Mouse (Mus musculus): ENCODE data around the gene Myl6b. TPM values are rescaled to one million over a fixed set of nuclear protein-coding genes. Genes with fewer than 3 reads are reported as not detected.
A peak's percentile ranks its signal among the peaks of the same experiment; 100 is the strongest.
"Not testable (repeated sequence)": the region's sequence is repeated elsewhere in the genome, so short reads cannot be mapped to it uniquely, and the experiment has no call there.

Gene Myl6b
- polyA plus RNA-seq, 1 experiment from 2014 or later = 2.3 TPM

GRCm38 (mm10) chr10:128511761-128512160 is 13.3 kb upstream of the Myl6b start:
- no peak overlapping the region for H3K27ac ChIP-seq (replicated peaks)
- peaks cover 12% of the 10 kb centered on the region for H3K4me1 ChIP-seq
- peaks cover 32% of the 10 kb centered on the region for H3K27me3 ChIP-seq (replicated peaks; ENCODE audit: low read depth, poor library complexity, severe bottlenecking)
- WGBS = 85% methylated on average over 12 of the region's 12 CpGs
- H3K9me3 ChIP-seq = no peaks in the 10 kb centered on the region
- H3K4me3 ChIP-seq = no peak overlapping the region
- DNase-seq (ENCODE audit: low spot score) = no peak
- peaks cover 22% of the 10 kb centered on the region; the same call in 1 of the 2 replicates for H3K36me3 ChIP-seq (replicated peaks)

GRCm38 (mm10) chr10:128511189-128511588 is 12.7 kb upstream of the Myl6b start:
- H3K27ac ChIP-seq (replicated peaks) = no peak overlapping the region
- no peak overlapping the region for H3K4me3 ChIP-seq
- peaks cover 22% of the 10 kb centered on the region; the same call in 1 of the 2 replicates for H3K36me3 ChIP-seq (replicated peaks)
- no peaks in the 10 kb centered on the region for H3K9me3 ChIP-seq
- DNase-seq (ENCODE audit: low spot score) = no peak
- peaks cover 7% of the 10 kb centered on the region for H3K4me1 ChIP-seq
- WGBS = 89% methylated on average over 9 of the region's 9 CpGs
- H3K27me3 ChIP-seq (replicated peaks; ENCODE audit: low read depth, poor library complexity, severe bottlenecking) = peaks cover 27% of the 10 kb centered on the region

- Histone ChIP-seq H3K9me3 (no peaks in the 10 kb centered on the region), H3K27me3 (replicated peaks; ENCODE audit: low read depth, poor library complexity, severe bottlenecking) (peaks cover 18% of the 10 kb centered on the region), H3K36me3 (replicated peaks) (peaks cover 21% of the 10 kb centered on the region; the same call in 1 of the 2 replicates), H3K4me1 (no peaks in the 10 kb centered on the region), H3K27ac (replicated peaks) (no peak overlapping the region), H3K4me3 (no peak overlapping the region)
- no peak for DNase-seq (ENCODE audit: low spot score)
- 82% methylated on average over 11 of the region's 11 CpGs for WGBS
Observed at GRCm38 (mm10) chr10:128510301-128510700, 11.8 kb upstream of the Myl6b start.

- peaks cover 13% of the 10 kb centered on the region for H3K27me3 ChIP-seq (replicated peaks; ENCODE audit: low read depth, poor library complexity, severe bottlenecking)
- 0 out of 2 replicates have a peak, but pooled peaks cover 2% of the 10 kb centered on the region for H3K4me1 ChIP-seq
- no peaks in the 10 kb centered on the region for H3K9me3 ChIP-seq
- peaks cover 16% of the 10 kb centered on the region; the same call in 1 of the 2 replicates for H3K36me3 ChIP-seq (replicated peaks)
- H3K27ac ChIP-seq (replicated peaks) = no peak overlapping the region
- whole genome bisulfite sequencing = 86% methylated on average over 4 of the region's 4 CpGs
- H3K4me3 ChIP-seq = no peak overlapping the region
- DNase-seq (ENCODE audit: low spot score) = no peak
Observed at GRCm38 (mm10) chr10:128509831-128510230, 11.3 kb upstream of the Myl6b start.

DNA sequence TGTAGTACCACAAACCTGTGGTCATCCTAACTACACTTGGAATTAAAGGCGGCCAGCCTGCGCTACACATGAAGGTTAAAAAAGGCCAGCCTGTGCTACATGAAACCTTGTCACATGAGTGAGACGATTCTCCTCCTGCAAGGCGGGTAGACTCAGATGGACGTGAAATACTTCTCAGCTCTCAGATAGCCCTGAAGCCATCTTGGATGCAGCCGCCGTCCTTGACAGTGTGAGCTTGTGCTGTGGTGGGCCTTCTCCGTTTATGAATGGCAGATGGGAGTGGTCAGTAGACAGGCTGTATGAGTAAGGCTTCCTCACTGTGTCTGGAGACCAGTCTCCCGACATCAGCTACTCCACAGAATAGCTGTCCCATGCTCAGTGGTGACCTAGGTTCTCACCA is 10.7 kb upstream of the Myl6b start:
- H3K9me3 ChIP-seq = no peaks in the 10 kb centered on the region
- no peak for DNase-seq (ENCODE audit: low spot score)
- H3K36me3 ChIP-seq (replicated peaks) = peaks cover 16% of the 10 kb centered on the region; the same call in 1 of the 2 replicates
- no peak overlapping the region for H3K4me3 ChIP-seq
- 0 out of 2 replicates have a peak, but pooled peaks cover 12% of the 10 kb centered on the region for H3K27me3 ChIP-seq (replicated peaks; ENCODE audit: low read depth, poor library complexity, severe bottlenecking)
- 0 out of 2 replicates have a peak, but pooled peaks cover 2% of the 10 kb centered on the region for H3K4me1 ChIP-seq
- 86% methylated on average over 9 of the region's 9 CpGs for WGBS
- H3K27ac ChIP-seq (replicated peaks) = no peak overlapping the region

DNA sequence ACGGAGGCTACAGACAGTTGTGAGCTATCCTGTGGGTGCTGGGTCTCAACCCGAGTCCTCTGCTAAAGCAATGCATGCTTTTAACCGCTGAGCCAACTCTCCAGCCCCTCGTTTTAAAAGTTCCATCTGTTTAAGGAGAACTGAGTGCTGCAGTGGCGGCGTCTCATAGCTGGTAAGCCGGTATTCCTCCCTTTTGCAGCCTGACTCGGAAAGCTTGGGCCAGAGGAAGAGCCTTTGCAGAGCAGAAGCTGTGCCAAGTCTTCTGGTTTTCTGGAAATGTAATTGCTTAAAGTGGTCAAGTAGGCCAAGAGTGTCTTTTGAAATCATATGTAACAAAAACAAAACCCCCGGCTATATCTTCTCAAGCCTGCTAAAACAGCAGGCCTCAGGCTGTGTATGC is 9.8 kb upstream of the Myl6b start:
- Histone ChIP-seq H3K9me3 (no peaks in the 10 kb centered on the region), H3K27ac (replicated peaks) (no peak overlapping the region), H3K4me3 (no peak overlapping the region), H3K27me3 (replicated peaks; ENCODE audit: low read depth, poor library complexity, severe bottlenecking) (0 out of 2 replicates have a peak, but pooled peaks cover 8% of the 10 kb centered on the region), H3K36me3 (replicated peaks) (peaks cover 16% of the 10 kb centered on the region; the same call in 1 of the 2 replicates), H3K4me1 (0 out of 2 replicates have a peak, but pooled peaks cover 2% of the 10 kb centered on the region)
- DNase-seq (ENCODE audit: low spot score) = no peak
- WGBS = 84% methylated on average over 9 of the region's 9 CpGs

- 94% methylated on average over 14 of the region's 14 CpGs for WGBS
- no peaks in the 10 kb centered on the region for H3K27me3 ChIP-seq (replicated peaks; ENCODE audit: low read depth, poor library complexity, severe bottlenecking)
- no peak for DNase-seq (ENCODE audit: low spot score)
- H3K36me3 ChIP-seq (replicated peaks) = peaks cover 7% of the 10 kb centered on the region; the same call in 1 of the 2 replicates
- H3K4me1 ChIP-seq = 0 out of 2 replicates have a peak, but pooled peaks cover 2% of the 10 kb centered on the region
- H3K4me3 ChIP-seq = no peak overlapping the region
- no peak overlapping the region for H3K27ac ChIP-seq (replicated peaks)
- no peaks in the 10 kb centered on the region for H3K9me3 ChIP-seq
Observed at GRCm38 (mm10) chr10:128505974-128506373, 7.5 kb upstream of the Myl6b start.

DNA sequence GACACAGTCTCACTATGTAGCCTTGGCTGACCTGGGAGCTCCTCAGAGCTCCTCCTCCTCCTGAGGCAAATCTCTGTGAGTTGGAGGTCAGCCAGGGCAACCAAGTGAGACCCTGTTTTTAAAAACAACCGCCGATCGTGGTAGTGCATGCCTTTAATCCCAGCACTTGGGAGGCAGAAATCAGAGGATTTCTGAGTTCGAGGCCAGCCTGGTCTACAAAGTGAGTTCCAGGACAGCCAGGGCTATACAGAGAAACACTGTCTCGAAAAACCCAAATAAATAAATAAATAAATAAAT is 6.8 kb upstream of the Myl6b start:
- H3K4me3 ChIP-seq; H3K27ac ChIP-seq (replicated peaks); H3K27me3 ChIP-seq (replicated peaks; ENCODE audit: low read depth, poor library complexity, severe bottlenecking); H3K4me1 ChIP-seq; H3K36me3 ChIP-seq (replicated peaks); H3K9me3 ChIP-seq; DNase-seq (ENCODE audit: low spot score): not testable (repeated sequence)
- 83% methylated on average over 5 of the region's 5 CpGs for WGBS

DNA sequence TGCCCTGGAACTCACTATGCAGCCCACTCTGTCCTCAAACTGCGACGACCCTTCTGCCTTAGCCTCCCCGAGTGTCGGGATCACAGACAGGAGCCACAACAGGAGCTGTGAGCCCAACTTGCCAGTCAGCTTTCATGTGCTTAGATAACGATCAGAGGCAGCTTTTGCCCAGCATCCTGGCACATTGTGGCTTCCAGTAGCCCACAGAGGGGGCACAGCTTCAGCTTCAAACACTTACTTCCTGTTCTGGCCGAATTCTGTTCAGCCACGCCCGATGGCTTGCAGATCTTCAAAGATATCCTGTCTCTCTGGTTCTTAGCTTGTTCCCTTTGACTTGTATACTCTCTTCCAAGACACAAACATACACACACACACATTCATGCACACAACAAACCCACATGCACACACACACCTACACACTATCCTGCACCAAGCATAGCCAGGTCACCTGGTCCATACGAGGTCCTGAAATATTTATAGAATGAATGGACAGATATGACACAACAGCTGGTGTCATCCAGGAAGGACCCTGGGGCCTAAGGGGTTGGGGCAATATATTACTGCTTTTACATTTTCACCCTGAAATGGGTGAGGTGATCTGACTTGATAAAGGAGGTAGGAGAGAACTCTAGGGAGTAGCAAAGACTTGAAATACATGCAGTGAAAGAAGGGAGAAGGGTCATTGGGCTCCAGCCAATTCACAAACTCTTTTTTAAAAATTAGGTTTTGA is 6.3 kb upstream of the Myl6b start:
- H3K4me1 ChIP-seq = 0 out of 2 replicates have a peak, but pooled peaks cover 2% of the 10 kb centered on the region
- WGBS = 79% methylated on average over 9 of the region's 9 CpGs
- no peaks in the 10 kb centered on the region for H3K9me3 ChIP-seq
- no peak overlapping the region; the same call in 1 of the 2 replicates for H3K27ac ChIP-seq (replicated peaks)
- H3K27me3 ChIP-seq (replicated peaks; ENCODE audit: low read depth, poor library complexity, severe bottlenecking) = no peaks in the 10 kb centered on the region
- no peak for DNase-seq (ENCODE audit: low spot score)
- H3K36me3 ChIP-seq (replicated peaks) = peaks cover 7% of the 10 kb centered on the region; the same call in 1 of the 2 replicates
- H3K4me3 ChIP-seq = no peak overlapping the region

GRCm38 (mm10) chr10:128504012-128504411 is 5.5 kb upstream of the Myl6b start:
- Histone ChIP-seq H3K27ac (replicated peaks) (no peak overlapping the region), H3K4me1 (peaks cover 9% of the 10 kb centered on the region), H3K4me3 (no peak overlapping the region), H3K9me3 (no peaks in the 10 kb centered on the region), H3K27me3 (replicated peaks; ENCODE audit: low read depth, poor library complexity, severe bottlenecking) (no peaks in the 10 kb centered on the region), H3K36me3 (replicated peaks) (peaks cover 4% of the 10 kb centered on the region; the same call in 1 of the 2 replicates)
- DNase-seq (ENCODE audit: low spot score) = no peak
- WGBS = 86% methylated on average over 3 of the region's 3 CpGs

GRCm38 (mm10) chr10:128503532-128503931 is 5.0 kb upstream of the Myl6b start:
- Histone ChIP-seq H3K4me1 (peaks cover 11% of the 10 kb centered on the region), H3K27me3 (replicated peaks; ENCODE audit: low read depth, poor library complexity, severe bottlenecking) (no peaks in the 10 kb centered on the region), H3K27ac (replicated peaks) (no peak overlapping the region), H3K36me3 (replicated peaks) (peaks cover 4% of the 10 kb centered on the region; the same call in 1 of the 2 replicates), H3K4me3 (no peak overlapping the region), H3K9me3 (no peaks in the 10 kb centered on the region)
- no peak for DNase-seq (ENCODE audit: low spot score)
- WGBS = 80% methylated on average over 8 of the region's 8 CpGs

DNA sequence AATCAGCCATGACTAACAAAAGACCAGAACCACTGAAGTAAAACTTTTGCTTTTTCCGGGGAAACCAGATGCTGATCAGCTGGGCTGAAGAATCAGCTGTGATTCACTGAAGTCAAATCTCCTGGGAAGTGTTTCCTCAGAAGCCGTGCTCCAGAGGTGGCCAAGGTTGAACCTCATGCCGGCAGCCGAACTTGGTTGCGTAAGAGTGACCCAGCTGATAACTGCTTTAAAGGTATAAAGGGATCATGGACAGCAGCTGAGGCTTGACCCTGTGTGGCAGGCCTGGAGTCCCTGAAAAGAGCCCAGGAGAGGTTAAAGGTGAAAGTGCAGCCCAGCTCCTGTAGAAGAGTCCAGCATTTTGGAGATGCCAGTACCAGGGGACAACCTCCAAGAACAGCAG is 3.9 kb upstream of the Myl6b start:
- Histone ChIP-seq H3K9me3 (no peaks in the 10 kb centered on the region), H3K4me3 (no peak overlapping the region), H3K36me3 (replicated peaks) (peaks cover 4% of the 10 kb centered on the region; the same call in 1 of the 2 replicates), H3K4me1 (peaks cover 22% of the 10 kb centered on the region), H3K27ac (replicated peaks) (no peak overlapping the region), H3K27me3 (replicated peaks; ENCODE audit: low read depth, poor library complexity, severe bottlenecking) (peaks cover under 1% of the 10 kb centered on the region; the same call in 1 of the 2 replicates)
- 82% methylated on average over 5 of the region's 5 CpGs for WGBS
- DNase-seq (ENCODE audit: low spot score) = no peak

GRCm38 (mm10) chr10:128499116-128499671 is 709 bp upstream of the Myl6b start:
- Histone ChIP-seq H3K36me3 (replicated peaks) (no peaks in the 10 kb centered on the region), H3K9me3 (no peaks in the 10 kb centered on the region), H3K4me1 (peaks cover 46% of the 10 kb centered on the region), H3K4me3 (peak overlapping the region; percentile 69), H3K27me3 (replicated peaks; ENCODE audit: low read depth, poor library complexity, severe bottlenecking) (peaks cover 14% of the 10 kb centered on the region), H3K27ac (replicated peaks) (peak overlapping the region; percentile 81)
- DNase-seq (ENCODE audit: low spot score) = peak; percentile 64
- 3% methylated on average over 21 of the region's 21 CpGs for WGBS
